Mouse (Mus musculus) c-Kit-positive CD71-negative TER-119-negative erythroid progenitor cells, embryonic 14.5 days (primary cell): ENCODE data around the gene Meis3.

Experiments
- DNase-seq: peaks from one replicate; pipeline ENCODE4 v3.0.0-alpha.2; 2013; ENCODE audit warnings: low read depth

Gene Meis3

DNA sequence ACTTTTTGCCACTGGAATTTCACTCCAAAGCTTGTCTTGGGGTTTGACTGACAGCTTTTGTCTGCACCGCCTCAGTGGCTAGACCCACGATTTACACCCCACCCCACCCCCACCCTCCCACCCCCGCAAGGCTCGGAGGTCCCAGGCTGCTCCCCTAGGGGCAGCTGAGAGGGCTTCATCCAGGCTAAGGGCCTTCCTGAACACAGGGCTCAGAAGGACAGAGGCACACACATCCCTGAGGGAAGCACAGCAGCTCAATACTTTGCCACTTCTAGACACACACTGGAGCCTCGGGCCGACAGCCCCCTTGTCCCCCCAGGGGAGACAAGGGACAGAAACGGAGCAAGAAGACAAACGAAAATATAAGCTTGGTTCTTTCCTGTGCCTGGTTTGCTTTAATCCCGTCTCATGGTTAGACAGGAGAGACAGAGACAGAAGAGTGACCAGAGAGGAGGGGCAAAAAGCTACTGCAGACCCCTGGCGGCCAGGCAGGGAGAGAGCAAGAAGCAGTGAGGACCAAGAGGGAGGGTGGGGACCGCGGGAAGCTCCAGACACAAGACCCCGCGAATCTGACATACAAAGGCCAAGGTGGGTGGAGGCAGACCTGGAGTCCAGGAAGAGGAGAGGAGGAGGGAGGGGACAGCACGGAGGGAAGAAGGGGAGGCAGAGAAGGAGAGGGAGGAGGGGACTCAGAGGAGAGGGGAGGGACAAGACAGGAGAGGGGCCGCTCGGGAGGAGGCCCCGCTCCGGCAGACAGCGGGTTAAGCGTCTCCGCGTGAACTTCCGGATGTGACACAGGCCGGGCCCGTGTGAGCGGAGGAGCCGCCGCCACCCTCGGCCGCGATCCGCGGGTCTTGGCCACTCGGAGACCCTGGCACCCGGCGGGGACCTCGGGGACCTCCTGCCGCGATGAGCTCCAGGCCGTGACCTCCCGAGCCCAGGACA lies at the start of gene Meis3:
Meis3 (plus strand) TSS at position 494 of the 945 bp plus-strand sequence.
- DNase-seq = no peak

DNA sequence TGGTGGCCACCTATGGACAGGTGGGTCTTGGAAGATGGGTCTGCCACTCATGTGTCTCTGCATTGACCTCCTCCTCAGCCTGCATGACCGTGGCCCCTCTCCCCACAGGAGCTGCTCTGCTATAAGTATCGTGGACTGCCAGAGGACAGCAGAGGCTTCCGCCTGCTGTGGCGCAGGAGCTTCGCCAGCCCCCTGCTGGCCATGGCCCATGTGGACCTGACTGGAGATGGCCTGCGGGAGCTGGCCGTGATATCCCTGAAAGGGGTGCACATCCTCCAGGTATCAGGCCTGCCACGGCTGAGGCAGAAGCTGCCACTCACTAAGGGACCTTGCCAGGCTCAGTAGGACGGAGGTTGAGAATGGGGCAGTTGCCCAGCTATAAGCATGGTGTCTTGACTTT lies 49.1 kb upstream of the Meis3 start:
- no peak for DNase-seq

DNA sequence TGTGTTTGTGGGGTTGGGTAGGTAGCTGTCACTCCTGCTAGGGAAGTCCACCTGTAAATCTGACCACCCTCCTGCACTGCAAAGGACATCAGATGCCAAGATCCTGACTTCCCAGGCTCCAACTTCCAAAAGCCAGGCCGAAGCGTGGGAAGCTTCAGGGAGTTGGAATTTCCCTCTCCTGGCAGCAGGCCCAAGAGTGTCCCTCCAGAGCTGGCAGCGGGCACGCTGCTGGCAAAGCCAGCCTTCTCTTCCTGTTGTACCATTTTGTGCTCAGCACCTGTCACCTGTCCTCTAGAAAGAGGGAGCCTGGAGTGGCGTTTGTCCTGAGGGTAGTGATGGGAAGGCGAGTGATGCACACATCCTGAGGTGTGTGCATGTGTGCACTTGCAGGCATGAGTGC lies 46.5 kb upstream of the Meis3 start:
- DNase-seq = no peak

DNA sequence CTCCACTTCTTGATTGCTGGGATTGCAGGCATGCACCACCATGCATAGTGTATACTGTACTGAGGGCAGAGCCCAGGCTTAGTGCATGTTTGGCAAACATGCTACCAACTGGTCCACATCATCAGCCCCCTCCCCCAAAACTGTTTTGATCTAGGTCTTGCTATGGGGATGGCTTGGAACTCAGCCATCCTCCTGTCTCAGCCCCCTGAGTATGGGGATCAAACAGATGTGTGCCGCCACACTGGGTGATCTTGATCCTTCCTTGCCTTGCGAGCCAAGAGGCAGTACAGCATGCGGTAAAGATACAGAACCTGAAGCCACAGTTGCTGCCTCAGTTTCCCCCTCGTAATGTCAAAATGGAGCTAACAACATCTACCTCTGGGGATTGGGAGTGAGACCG lies 46.0 kb upstream of the Meis3 start:
- DNase-seq = no peak

DNA sequence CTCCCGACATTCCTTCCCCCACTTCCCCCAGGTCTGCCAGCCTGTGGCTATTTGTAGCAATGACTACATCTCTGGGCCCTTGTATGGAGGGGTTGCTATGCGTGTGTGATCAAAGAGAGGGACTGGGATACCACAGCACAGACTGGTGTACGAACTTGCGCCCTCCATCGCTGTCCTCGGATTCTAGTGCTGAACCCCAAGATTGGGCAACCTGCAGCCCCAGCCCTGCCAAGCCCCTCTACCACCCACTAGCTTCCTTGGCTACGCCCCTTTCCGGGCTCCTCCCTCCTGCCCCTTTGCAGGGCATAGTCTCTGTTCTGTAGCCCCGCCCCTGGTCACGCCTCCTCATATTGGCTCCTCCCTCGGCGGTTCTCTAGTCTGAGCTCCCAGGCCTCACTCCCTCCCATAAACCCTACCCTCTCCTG lies 45.5 kb upstream of the Meis3 start, which contains the start of gene Slc8a2:
Slc8a2 (plus strand) TSS at position 406 of the 425 bp plus-strand sequence.
- DNase-seq = peak; percentile 64

DNA sequence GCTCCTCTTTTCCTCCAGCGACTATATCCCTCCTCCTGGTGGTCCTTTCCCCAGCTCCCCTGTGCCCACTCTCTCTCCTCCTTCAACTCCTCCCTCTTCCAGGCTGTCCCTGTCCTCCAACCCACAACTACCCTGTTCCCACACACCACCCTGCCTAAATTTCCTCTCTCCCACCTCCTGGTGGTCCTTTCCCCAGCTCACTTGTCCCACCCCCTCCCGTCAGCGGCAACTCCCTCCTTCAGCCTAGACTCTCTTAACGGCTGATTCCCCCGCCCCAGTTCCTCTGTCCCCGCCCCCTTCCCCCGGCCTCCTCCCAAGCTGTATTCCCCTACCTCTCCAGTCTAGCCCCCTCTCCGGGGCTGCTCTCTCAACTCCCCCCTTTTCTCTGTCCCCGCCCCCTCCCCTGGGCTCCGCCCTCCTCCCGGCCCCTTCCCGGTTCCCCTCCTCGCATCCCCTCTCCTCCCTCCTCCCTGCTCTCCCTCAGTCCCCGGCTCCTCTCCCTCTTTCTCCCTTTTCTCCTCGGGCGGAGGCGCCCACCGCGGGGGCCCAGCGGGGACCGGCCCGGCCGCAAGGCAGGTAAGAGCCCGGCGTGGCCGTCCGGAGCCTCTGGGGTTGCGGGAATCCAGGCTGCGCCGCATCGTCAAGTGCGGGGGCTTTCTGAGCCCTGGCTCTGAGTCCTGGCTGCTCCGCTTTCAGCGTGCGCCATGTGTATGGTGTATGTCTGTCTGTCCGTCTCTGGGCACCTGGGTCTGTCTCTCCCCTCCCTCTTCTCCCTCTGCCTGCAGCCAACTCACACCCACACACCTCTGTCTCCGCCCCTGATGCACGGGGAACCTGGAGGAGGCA lies 44.8 kb upstream of the Meis3 start:
- no peak for DNase-seq

DNA sequence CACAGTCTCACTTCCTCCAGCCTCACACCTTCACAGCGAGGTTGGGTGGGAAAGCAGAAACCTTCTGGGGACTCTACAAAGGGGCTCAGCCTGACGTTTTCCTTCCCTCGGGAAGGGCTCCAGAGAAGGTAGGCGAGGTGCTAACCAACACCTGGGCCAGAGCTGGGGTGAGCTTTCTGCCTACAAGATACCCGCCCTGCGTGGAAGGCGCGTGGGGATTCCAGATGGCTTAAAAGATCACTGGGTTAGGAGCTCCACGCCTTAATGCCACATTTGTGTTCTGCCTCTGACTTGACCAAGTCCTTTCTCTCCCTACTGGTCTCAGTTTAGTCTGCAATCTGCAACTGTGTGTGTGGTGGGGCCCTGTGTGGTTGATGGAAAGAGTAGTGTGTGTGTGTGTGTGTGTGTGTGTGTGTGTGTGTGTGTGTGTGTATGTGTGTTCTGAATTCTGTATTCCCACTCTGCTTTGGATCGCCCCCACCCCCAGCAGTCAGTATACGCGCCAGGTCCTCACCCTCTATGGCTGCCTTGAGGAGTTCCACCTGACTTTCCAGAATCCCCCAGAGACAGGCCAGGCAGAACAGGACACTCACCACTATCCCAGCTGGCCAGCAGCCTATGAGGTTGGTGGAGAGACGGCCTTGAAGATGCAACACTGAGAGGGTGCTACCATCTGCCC lies 43.8 kb upstream of the Meis3 start:
- no peak for DNase-seq

DNA sequence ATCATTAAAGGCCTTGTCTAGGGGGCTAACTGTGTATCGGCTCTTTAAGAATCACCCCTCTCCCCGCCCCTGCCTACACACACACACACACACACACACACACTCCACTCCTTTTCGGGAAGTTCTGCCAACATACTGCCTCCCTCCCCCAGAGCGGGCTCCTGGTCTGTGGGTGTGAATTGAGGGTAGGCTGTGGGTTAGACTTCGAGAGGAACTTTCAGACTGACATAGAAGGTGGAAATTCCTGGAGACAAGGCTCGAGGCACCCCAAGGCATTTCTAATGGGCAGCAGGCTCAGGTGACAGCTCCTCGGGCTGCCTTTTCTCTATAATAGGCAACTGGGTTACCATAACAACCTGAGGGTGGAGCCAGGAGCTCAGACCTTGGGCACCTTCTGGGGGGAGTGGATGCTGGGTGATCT lies 42.7 kb upstream of the Meis3 start:
- DNase-seq = no peak

DNA sequence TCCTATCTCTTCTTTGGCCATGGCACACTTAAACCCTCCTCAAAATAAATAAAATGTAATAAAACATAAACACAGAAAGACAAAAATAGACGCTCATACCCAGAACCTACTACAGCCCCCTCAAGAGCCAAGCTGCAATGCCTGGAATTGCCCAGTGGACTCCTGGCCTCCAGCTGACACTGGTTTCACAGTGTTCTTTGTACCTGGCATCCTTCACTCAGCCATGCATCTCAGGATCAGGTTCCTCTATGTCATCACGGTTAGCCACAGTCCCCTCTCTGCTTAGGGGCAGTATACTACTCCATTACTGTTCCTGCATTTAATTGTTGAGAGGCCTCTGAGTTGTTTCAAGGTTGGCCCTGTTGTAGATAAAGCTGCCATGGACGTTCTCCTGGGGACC lies 42.0 kb upstream of the Meis3 start:
- DNase-seq = no peak

DNA sequence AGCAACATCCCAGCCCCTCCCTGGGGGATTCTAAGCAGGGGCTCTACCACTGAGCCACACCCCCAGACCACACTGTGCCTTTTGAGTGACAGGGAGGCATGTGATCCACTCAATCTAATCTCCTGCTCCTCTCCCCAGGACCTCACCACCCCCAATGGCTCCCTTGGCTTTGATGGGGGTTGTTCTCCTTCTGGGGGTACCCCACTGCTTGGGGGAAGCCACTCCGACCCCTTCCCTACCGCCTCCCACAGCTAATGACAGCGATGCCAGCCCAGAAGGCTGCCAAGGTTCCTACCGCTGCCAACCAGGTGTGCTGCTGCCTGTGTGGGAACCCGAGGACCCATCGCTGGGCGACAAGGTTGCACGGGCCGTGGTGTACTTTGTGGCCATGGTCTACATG lies 41.2 kb upstream of the Meis3 start:
- no peak for DNase-seq

DNA sequence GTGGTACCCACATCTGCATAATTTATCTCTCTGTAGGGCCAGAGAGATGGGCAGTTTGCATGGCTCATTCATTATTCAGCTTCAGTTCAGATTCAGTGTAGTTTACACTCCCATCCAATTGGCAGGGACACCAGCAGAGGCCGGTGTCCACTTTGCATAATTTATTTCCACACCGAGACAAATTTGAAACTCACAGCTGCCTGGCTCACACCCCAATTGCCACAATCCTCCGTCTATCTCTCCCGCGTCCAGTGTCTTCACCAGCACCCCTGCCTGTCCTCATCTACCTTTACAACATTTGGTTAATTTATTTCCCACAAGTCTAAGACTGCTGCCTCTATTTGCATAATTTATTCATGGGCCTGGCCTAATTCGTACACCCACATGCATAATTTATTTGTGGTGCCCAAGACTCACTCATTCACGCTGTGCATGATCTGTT lies 39.9 kb upstream of the Meis3 start:
- DNase-seq = no peak

DNA sequence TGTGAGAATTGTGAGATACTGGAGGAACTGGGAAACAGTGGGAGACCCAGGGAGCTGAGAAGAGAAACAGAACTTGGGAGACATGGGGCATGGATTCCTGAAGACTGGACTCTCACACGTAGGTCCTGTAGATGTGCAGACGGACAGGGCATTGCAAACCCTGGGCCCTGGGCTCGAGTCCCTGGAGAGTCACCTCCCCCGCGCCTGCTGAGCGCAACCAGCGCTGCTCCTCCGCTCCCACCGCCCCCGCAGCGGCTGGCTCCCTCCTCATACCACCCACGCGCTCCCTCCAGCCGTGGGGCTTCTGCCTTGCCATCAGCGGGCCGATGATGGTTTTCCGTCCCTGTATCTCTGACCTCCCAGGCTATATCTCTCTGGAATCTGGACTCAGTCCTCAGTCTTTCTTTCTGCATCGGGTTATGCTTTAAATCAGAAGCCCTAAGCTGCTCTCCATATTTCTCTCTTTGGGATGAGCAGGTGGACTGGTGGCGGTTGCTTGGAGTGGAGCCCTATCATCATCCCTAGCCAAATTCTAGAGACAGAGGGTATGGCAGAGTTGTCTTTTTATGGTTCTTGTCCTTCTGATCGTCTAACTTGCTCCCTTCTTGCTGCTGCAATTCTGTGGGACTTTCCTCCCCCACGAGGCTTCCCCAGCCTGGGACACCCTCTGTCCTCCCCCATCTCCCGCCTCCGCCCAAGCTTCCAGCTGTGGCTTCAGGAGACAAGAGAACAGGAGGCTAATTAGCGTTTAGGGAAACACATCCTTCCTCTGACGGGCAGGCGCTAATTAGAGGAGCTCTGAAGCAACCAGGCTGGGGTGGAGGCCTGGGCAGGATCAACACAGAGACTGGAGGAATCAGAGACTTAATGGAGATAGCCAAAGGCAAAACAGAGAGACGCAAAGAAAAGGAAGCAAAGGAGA lies 28.1 kb upstream of the Meis3 start:
- no peak for DNase-seq

DNA sequence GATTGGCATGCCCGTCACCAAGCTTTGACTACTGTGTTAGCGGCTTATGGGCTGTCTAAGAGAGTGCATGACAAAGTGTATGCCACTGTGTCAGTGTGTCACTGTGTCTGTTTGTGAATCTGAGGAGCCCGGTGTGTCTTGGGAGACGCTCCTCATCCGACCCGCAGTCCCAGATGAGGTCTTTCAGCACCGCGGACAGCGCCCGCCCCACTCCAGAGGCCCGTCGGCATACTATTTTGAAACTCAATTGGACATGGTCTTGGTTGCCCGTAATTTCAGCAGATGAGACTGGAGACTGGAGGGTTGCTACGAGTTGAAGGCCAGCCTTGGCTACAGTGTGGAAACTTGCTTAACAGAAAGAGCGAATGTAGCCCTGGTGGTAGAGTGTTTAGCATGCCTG lies 27.2 kb upstream of the Meis3 start:
- no peak for DNase-seq

DNA sequence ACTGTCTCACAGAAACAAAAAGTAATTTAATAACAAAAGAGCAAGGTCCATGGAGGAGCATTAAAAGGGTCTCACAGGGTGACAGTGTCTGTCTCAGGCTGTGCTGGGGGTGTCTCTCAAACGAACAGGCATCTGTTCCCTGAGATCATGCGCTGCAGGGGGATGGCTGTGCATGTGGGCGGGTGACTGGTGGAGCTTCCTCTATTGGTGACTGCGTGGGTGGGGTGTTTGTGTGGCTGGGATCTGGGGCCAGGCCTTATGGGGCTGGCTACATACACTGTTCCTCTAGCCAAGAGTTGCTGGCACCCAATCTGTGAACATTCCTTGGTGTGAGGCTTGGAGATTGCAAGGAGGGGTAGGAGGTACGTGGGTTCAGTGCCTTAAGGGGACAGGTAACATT lies 25.6 kb upstream of the Meis3 start:
- DNase-seq = no peak

DNA sequence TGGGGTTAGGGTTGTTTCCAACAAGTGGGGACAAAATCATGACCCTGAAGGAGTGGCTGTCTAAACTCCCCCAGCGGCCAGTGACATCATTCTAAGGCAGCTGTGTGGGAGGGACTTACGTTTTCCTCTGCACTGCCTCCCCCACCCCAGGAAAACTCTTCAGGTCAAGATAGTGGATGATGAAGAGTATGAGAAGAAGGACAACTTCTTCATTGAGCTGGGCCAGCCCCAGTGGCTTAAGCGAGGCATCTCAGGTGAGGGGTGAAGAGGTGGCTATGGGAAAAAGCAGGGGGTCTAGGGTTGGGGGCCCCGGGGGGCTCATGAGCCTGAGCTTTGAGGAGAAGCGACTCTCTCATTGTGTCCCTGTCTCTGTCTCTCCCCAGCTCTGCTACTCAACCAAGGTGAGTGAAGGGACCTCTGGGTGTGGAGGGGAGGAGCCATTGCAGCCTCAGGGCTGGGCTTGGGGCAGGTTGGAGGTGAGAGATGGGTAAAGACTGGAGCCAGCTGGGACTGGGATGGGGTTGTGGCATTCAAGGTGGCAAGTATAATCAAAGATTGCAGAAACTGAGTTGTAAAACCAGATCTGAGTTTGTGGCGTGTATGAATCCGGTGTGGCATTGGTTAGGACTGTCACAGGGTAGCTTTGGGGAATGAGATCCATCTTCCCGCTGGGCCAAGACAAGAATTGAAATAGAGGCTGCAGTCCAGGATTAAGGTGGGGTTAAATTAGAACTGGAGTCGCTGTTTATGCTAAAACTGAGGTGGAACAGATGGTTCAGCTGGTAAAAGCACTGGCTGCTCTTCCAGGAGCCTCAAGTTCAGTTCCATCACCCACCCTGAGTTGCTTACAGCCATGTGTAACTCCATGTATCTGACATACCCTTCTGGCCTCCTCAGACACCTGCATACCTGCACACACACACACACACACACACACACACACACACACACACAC lies 24.4 kb upstream of the Meis3 start:
- DNase-seq = no peak

DNA sequence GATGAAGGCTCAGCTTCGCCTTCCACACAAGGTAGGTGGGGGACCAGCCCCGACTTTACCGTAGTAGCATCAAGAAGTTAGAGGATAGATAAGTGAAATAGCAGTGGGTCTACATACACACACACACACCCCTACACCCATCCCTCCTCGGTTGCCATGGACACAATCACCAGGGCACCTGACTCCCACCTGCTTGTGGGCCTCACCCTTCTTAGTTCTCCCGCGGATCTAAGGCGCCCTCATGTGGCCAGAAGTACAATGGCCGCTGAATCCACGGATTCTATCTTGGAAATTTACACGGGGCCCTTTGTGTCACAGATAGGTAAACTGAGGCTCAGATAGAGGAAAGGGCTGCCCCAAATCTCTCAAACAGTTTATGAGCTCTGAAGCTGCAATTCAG lies 21.4 kb upstream of the Meis3 start:
- DNase-seq = no peak

DNA sequence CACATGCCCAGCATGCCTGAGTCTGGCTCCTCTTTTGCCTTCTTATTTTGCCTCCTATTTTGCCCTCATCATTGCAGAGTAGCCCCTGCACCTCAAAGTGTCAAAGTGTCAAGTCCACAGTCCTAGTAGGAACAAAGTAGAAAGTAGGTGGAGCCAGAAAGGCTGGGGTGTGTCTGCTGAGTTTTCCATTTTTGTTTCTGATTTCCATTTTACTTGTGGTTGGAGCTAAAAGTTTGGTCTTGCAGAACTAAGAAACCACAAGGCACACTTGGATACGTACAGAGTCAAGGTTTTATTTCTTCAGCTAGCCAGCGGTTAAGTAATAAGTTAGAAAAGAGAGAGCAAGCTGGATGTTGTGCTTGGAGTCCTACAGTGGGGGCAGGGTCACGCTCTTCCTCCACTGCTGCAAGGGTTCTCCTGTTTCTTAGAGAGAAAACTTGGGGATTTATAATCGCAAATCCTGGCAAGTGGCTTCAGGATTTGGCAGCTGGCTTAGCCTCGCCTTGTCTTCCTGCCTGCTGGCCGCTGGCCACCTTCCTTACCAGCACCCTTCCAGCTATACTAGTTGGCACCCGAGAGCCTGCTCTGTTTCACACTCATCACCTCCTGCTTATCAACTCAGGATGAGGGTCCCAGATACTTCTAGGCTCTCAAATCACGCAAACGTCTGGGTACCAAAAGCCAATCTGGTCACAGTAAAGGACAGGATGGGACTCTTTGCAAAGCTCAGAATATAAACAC lies 19.6 kb upstream of the Meis3 start:
- DNase-seq = no peak

DNA sequence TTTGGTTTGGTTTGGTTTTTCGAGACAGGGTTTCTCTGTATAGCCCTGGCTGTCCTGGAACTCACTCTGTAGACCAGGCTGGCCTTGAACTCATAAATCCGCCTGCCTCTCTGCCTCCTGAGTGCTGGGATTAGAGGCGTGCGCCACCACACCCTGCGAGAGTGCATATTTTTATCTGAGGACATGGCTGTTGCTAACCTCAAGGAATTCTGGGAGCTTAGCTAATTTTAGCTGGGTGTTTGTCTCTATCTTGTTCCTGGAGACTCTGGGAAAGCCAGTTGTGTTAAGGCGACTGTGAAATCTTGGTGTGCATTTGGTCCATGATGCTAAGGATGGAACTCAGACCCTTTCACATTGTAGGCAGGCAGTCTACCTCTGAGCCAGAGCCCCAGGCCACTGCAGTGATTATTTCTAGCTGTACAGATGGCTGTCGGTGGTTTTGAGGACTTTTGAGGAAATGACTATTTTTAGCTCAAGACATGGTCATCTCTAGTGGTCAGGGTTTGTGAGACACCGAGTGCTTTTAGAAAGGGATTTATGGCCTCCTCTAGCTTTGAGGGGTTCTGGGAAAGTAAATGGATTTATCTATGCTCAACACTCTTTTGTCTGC lies 18.7 kb upstream of the Meis3 start:
- no peak for DNase-seq

DNA sequence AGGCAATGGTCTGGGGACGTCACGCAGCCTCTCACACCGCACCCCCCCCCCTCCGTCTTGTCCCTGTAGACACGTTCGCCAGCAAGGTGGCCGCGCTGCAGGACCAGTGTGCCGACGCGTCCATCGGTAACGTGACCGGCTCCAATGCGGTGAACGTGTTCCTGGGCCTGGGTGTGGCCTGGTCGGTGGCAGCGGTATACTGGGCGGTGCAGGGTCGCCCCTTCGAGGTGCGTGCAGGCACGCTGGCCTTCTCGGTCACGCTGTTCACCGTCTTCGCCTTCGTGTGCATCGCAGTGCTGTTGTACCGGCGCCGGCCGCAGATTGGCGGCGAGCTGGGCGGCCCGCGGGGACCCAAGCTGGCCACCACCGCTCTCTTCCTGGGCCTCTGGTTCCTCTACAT lies 16.2 kb upstream of the Meis3 start:
- DNase-seq = no peak
